Mouse (Mus musculus): ENCODE measurements around the gene Strc.
A peak's percentile ranks its signal among the peaks of the same experiment; 100 is the strongest.

The Strc gene

GRCm38 (mm10) chr2:121354820-121355592 is 32.0 kb downstream of the Strc start, which contains the start of gene Ppip5k1:
Gene Ppip5k1 (minus strand): TSS chr2:121355396.
- peak; percentile 95 for DNase-seq (ENCODE audit: low spot score)

- no peak for DNase-seq (ENCODE audit: low spot score)
These were observed 32.6 kb downstream of the Strc start for GRCm38 (mm10) chr2:121354378-121354777.

GRCm38 (mm10) chr2:121353156-121353555 is 33.8 kb downstream of the Strc start:
- no peak for DNase-seq (ENCODE audit: low spot score)

GRCm38 (mm10) chr2:121339057-121339456 is 47.9 kb downstream of the Strc start:
- no peak for DNase-seq (ENCODE audit: low spot score)

- DNase-seq (ENCODE audit: low spot score): no peak
These were observed 57.5 kb downstream of the Strc start for GRCm38 (mm10) chr2:121329492-121329891.

- no peak for DNase-seq (ENCODE audit: low spot score)
These were observed 63.1 kb downstream of the Strc start for GRCm38 (mm10) chr2:121323693-121324470.

GRCm38 (mm10) chr2:121323041-121323440 is 63.9 kb downstream of the Strc start:
- DNase-seq (ENCODE audit: low spot score): no peak

- no peak for DNase-seq (ENCODE audit: low spot score)
These were observed 70.7 kb downstream of the Strc start for GRCm38 (mm10) chr2:121316278-121316677.

Data from yolk sac, embryonic 10.5 days (tissue).